Mouse (Mus musculus): ENCODE data around the gene Gm21981. TPM values are rescaled to one million over a fixed set of nuclear protein-coding genes. Genes with fewer than 3 reads are reported as not detected.

Gene Gm21981
- total RNA-seq, 2 experiments from 2014 or later = 3.1 to 4.1 TPM

GRCm38 (mm10) chr17:47701793-47702192 is 7.5 kb upstream of the Gm21981 start:
- intact Hi-C loops (cut with DNase I) = no loop called here
- no peak for DNase-seq (ENCODE audit: extremely low spot score in 1 of 2, low spot score in 2 of 2)
- H3K27ac ChIP-seq = no peak overlapping the region
- TF ChIP-seq CTCF (IDR thresholded peaks at IDR 0.05) = no peak
- no peak overlapping the region for H3K4me3 ChIP-seq

GRCm38 (mm10) chr17:47699055-47699454 is 4.8 kb upstream of the Gm21981 start:
- intact Hi-C loops (cut with DNase I) = no loop called here
- peak in 1 of 2 experiments; percentile 9 for DNase-seq (ENCODE audit: extremely low spot score in 1 of 2, low spot score in 2 of 2)
- no peak overlapping the region for H3K4me3 ChIP-seq
- H3K27ac ChIP-seq = no peak overlapping the region
- no peak for TF ChIP-seq CTCF (IDR thresholded peaks at IDR 0.05)

GRCm38 (mm10) chr17:47698156-47698555 is 3.9 kb upstream of the Gm21981 start:
- no peak overlapping the region for H3K4me3 ChIP-seq
- H3K27ac ChIP-seq = no peak overlapping the region
- intact Hi-C loops (cut with DNase I) = no loop called here
- TF ChIP-seq CTCF (IDR thresholded peaks at IDR 0.05) = no peak
- peak in 1 of 2 experiments; percentile 6 for DNase-seq (ENCODE audit: extremely low spot score in 1 of 2, low spot score in 2 of 2)

- no peak for TF ChIP-seq CTCF (IDR thresholded peaks at IDR 0.05)
- intact Hi-C loops (cut with DNase I) = no loop called here
- no peak for DNase-seq (ENCODE audit: extremely low spot score in 1 of 2, low spot score in 2 of 2)
- peak overlapping the region; percentile 79 for H3K4me3 ChIP-seq
- peak overlapping the region; percentile 85 for H3K27ac ChIP-seq
Measured at GRCm38 (mm10) chr17:47695337-47695710, 1.1 kb upstream of the Gm21981 start.

- peak; percentile 96 to 97 for DNase-seq (ENCODE audit: extremely low spot score in 1 of 2, low spot score in 2 of 2)
- intact Hi-C loops (cut with DNase I) = no loop called here
- peak within 1 kb of the TSS; percentile 79 for H3K4me3 ChIP-seq
- H3K27ac ChIP-seq = peak within 1 kb of the TSS; percentile 85
- peak; percentile 69 for TF ChIP-seq CTCF (IDR thresholded peaks at IDR 0.05)
Measured at GRCm38 (mm10) chr17:47694503-47695336, 465 bp upstream of the Gm21981 start, which contains the start of gene Prickle4. Prickle4 (minus strand) TSS chr17:47694736.

- intact Hi-C loops (cut with DNase I) = no loop called here
- TF ChIP-seq CTCF (IDR thresholded peaks at IDR 0.05) = no peak
- no peak overlapping the region for H3K27ac ChIP-seq
- DNase-seq (ENCODE audit: extremely low spot score in 1 of 2, low spot score in 2 of 2) = no peak
- peak overlapping the region; percentile 79 for H3K4me3 ChIP-seq
Measured at GRCm38 (mm10) chr17:47693671-47694441, 399 bp downstream of the Gm21981 start.

- no peak for DNase-seq (ENCODE audit: extremely low spot score in 1 of 2, low spot score in 2 of 2)
- no peak overlapping the region for H3K27ac ChIP-seq
- intact Hi-C loops (cut with DNase I) = no loop called here
- no peak for TF ChIP-seq CTCF (IDR thresholded peaks at IDR 0.05)
- H3K4me3 ChIP-seq = no peak overlapping the region
Measured at GRCm38 (mm10) chr17:47691650-47692049, 2.6 kb downstream of the Gm21981 start.

GRCm38 (mm10) chr17:47689894-47690293 is 4.4 kb downstream of the Gm21981 start:
- TF ChIP-seq CTCF (IDR thresholded peaks at IDR 0.05) = no peak; the same call in 1 of the 2 replicates
- no peak overlapping the region; the same call in 1 of the 2 replicates for H3K27ac ChIP-seq
- intact Hi-C loops (cut with DNase I) = loop anchor here (5.0 to 10.0 kb wide), 3 partner anchors 78 to 325 kb away; partner anchors contain the start of genes Bysl, Gm20517, Med20 and Mrps10
- peak overlapping the region; percentile 93 for H3K4me3 ChIP-seq
- DNase-seq (ENCODE audit: extremely low spot score in 1 of 2, low spot score in 2 of 2) = no peak

GRCm38 (mm10) chr17:47688608-47689575 is 5.4 kb downstream of the Gm21981 start, which contains the start of gene Frs3:
Frs3 (plus strand) TSS chr17:47689030.
- H3K4me3 ChIP-seq = peak within 1 kb of the TSS; percentile 93
- TF ChIP-seq CTCF (IDR thresholded peaks at IDR 0.05) = peak; percentile 18
- H3K27ac ChIP-seq = peak within 1 kb of the TSS; percentile 90
- intact Hi-C loops (cut with DNase I) = loop anchor here (5.0 to 10.0 kb wide), 3 partner anchors 77 to 324 kb away; partner anchors contain the start of genes Bysl, Gm20517, Med20 and Mrps10
- DNase-seq (ENCODE audit: extremely low spot score in 1 of 2, low spot score in 2 of 2) = peak; percentile 78 to 81

- TF ChIP-seq CTCF (IDR thresholded peaks at IDR 0.05) = no peak
- intact Hi-C loops (cut with DNase I) = loop anchor here (5.0 to 10.0 kb wide), 3 partner anchors 76 to 323 kb away; partner anchors contain the start of genes Bysl, Gm20517, Med20 and Mrps10
- peak within 1 kb of the TSS; percentile 90 for H3K27ac ChIP-seq
- no peak for DNase-seq (ENCODE audit: extremely low spot score in 1 of 2, low spot score in 2 of 2)
- H3K4me3 ChIP-seq = peak within 1 kb of the TSS; percentile 93
Measured at GRCm38 (mm10) chr17:47688344-47688607, 6.0 kb downstream of the Gm21981 start, which contains the start of gene Tomm6. Tomm6 (minus strand) TSS chr17:47688386.
